Mouse (Mus musculus): ENCODE data around the gene Gm49321.

DNA sequence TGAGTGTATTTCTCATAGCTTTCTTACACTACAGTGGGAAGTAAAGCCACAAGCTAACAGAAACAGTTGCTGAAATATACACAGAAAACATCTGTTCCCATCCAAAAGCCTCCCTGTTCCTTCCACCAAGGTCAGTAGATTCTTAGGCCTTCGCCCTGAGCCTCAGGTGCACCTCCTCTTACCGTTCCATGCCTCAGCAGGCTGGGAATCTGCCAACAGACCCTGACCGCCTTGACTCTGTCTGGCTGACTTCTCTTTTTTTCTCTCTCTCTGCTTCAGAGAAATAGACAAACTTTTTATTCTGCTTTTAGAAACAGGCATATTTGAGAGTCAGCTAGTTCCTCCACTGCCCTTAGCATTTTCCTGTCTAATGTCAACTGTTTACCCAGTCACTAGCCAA is 40.7 kb downstream of the Gm49321 start:
- TF ChIP-seq CTCF (IDR thresholded peaks at IDR 0.05; ENCODE audit: low read depth), result no peak
- TF ChIP-seq EP300 (optimal IDR thresholded peaks at IDR 0.05), result no peak

Measured in stomach, postnatal 0 days (tissue).